Mouse (Mus musculus) cerebral cortex, adult 2 months (tissue): ENCODE results near the gene Rnaseh2c.

ENCODE experiments used
- WGBS: fragments of 180-500 bp; shearing (Covaris S2); methylation state at CpG from one replicate; pipeline ENCODE4 v1.1.7; 2018; 5-methylcytosine and 5-hydroxymethylcytosine counted together

The Rnaseh2c gene

DNA sequence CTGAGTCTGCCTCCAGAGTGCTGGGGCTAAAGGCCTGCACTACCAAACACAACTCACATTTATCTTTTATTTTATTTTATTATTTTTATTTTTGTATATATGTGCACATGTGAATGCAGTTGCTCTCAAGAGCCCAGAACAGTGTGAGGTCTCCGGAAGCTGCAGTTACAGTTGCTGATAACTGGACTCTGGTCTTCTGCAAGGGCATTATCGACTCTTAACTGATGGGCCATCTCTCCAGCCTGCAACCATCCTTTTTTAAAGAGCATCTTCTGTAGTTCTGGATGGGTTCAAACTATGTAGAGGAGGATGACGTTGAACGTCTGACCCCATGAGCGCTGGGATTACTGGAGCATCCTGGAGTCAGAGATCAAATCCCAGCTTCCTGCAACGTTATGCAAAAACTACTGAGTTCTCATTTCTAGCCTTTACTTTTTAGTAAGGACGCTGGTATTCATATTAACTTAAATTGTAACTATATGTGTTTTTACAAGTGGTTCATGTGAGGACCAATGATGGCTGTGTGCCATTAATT lies 34.4 kb downstream of the Rnaseh2c start:
- WGBS = 72% methylated on average over 7 of the region's 7 CpGs

DNA sequence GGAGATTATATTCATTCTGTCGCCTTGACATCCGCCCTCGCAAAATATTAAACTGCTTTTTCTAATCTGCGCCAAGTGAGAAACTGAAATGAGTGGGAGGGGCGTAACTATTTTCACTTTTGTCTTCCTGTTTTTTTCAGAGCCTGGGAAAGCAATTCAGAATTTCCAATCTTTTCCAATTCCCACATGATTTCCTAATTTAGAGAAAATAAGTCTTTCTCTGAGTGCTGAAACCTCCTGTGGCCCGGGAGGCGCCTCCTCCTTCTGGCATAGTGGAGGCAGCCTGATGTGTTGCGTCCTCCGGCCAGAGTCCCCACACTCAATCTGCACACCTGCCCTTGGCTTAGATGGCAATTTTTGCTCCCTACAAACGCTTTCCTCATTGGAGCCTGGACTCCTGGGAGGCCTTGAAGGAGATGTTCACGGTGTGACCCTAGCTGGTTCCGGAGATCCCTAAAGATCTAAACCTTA lies 34.9 kb downstream of the Rnaseh2c start:
- 18% methylated on average over 12 of the region's 12 CpGs for WGBS

DNA sequence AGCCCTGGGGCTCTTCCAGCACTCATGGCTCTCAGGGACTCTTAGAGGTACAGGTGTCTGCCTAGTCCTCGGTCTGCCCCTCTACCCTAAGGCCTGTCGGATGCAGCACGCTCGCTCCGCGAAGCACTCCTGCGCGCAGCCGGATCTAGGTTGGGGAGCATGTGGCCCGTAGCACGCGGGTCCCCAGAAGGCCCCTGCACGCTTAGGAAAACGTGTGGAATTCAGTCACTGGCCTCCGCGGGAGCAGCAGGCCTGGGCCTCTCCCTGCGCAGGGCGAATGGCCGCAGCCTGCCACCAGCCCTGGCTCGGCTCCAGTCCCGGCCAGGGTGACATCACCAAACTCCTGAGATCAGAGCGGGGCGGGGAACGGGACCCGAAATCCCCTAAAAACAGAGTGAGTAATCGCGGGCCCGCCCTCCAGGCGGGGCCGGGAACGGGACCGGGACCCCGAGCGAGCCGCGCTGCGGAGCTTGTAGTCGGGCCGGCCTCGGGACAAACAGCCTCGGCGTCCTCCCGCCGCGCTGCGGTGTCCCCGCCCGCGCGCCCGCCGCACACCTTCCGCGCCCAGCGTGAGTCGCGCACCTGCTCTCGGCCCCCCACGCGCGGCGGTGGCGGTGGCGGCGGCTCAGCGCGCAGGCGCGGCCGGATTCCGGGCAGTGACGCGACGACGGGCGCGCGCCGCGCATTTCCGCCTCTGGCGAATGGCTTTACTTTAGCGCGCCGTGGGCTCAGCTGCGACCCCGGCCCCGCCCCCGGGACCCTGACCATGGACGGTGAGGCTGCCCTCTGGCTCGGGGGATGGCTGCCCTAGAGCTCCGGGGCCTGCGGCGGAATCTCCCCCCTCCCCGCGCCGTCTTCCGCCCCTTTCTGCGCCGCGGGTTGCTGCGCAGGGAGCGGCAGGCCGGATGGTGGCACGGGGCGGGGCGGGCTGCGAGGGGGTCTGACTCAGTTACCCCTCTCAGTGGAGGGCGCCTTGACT lies 35.7 kb downstream of the Rnaseh2c start, which contains the start of gene Rela:
TSS of gene Rela (plus strand) at position 415 of the 979 bp plus-strand sequence.
- under 1% methylated on average over 108 of the region's 109 CpGs for WGBS

- WGBS = 87% methylated on average over 18 of the region's 18 CpGs
Observed at GRCm38 (mm10) chr19:5638416-5639005, 36.8 kb downstream of the Rnaseh2c start.

DNA sequence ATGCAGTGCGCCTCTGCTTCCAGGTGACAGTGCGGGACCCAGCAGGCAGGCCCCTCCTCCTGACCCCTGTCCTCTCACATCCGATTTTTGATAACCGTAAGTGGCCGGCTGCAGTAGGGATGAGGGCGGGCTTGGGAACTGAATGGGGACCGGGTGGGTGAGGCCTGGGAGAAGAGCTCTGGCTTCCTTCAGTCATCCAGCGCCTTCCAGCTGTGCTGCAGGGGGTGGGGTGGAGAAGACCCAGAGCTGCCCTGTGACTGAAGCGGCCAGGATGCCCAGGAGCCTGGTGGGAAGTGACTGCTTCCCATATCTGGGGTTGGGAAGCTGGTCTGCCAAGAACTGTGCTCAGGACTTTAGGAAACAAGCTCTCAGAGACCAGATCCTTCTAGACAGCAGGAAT lies 38.7 kb downstream of the Rnaseh2c start:
- 81% methylated on average over 9 of the region's 9 CpGs for whole genome bisulfite sequencing

- 91% methylated on average over 17 of the region's 17 CpGs for WGBS
Observed at GRCm38 (mm10) chr19:5641021-5641420, 39.3 kb downstream of the Rnaseh2c start.

DNA sequence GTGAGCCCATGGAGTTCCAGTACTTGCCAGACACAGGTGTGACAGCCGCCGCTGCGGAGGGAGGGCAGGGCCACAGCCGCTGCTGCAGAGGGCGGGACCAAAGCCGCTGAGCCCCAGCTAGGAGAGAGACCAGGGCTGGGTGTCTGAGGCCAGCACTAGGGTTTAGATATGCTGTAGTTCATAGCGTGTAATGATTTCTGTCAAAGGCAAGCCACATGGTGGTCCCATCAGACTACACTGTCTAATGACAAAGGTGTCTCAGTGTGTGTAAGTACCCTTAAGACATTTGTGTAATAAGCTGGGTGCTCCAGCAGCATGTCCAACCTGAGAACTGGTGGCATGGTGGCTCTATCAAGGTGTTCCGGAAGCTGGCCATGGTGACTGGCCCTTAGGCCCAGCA lies 40.0 kb downstream of the Rnaseh2c start:
- WGBS = 93% methylated on average over 8 of the region's 8 CpGs

GRCm38 (mm10) chr19:5645280-5645679 lies 43.6 kb downstream of the Rnaseh2c start:
- WGBS = 97% methylated on average over 9 of the region's 9 CpGs

GRCm38 (mm10) chr19:5646731-5647330 lies 45.2 kb downstream of the Rnaseh2c start:
- 91% methylated on average over 8 of the region's 8 CpGs for WGBS

GRCm38 (mm10) chr19:5647791-5648190 lies 46.1 kb downstream of the Rnaseh2c start:
- WGBS = 94% methylated on average over 6 of the region's 6 CpGs

DNA sequence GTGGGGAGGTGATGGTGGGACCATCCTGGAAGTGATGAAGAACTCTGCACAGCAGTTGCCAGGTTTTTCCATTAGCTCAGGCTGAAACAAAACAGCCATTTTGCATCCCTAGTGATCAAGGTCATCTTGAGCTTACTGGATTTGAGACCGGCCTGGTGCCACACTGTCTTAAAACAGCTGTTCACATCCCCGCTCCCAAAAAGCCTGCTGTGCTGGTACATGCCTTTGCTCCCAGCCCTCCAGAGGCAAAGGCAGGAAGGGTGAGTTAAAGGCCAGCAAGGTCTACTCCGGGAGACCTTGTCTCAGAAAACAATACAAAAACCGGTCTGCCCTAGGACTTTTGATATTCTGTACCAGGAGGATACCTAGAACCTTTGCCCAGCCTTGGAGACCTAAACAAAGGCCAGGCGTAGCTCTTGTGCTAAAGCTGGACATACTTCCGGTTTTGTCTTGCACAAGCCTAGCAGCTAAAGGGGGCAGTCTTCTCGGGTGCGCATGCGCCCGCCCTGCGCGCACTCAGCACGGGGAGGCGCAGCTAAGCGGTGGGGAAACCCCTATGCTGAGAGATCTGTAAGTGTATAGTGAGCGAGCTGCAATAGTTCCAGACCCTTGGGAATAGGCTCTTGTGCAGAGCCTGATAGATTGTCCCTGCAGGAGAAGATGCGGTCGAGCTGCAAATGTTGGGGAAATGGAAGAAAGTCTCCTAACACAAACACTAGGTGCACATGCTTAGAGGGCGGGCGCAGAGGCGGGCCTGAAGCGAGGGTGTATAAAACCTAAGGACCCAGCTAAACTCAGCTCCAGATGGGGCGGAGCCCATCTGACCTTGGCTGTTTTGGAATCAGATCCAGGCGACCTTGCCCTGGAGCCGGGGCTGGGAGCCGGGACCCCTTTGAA lies 47.0 kb downstream of the Rnaseh2c start:
- WGBS = 7% methylated on average over 26 of the region's 26 CpGs

- WGBS = 65% methylated on average over 6 of the region's 6 CpGs
Observed at GRCm38 (mm10) chr19:5649298-5649741, 47.6 kb downstream of the Rnaseh2c start.

DNA sequence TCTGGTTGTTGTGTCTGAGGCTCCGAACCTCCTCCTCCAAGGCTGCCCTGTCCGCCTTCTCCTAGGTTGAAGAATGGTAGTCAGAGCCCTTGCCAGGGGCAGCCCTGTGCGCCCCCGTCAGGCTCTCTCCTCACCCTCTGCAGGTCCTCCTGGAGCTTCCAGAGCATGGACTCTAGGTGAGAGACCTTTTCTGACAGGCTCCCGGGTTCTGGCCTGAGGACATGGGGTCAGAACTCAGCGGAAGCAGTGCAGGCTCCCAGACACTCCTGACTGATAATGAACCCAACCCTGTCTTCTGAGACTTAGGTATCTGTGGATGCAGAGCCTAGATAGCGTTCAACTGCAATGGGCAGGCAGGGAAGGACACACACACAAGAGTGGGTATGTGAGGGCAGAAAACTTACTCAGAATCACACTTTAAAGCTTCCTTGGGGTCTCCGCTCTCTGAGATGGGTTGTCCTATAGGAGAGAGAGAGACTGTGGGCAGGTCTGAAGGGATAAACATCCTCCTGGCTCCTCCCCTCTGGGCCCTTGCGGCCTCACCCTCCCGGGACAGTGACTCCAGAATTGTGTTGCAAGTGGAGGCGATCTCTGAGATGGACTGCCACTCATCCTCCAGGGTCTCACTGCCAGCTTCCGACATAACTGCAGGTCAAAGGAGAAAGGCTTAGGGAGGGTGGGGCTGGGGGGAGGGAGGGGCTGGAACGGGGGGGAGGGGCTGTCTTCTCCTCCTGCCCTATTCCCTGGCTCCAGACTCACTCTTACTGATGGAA lies 50.0 kb downstream of the Rnaseh2c start:
- WGBS = 71% methylated on average over 13 of the region's 13 CpGs

DNA sequence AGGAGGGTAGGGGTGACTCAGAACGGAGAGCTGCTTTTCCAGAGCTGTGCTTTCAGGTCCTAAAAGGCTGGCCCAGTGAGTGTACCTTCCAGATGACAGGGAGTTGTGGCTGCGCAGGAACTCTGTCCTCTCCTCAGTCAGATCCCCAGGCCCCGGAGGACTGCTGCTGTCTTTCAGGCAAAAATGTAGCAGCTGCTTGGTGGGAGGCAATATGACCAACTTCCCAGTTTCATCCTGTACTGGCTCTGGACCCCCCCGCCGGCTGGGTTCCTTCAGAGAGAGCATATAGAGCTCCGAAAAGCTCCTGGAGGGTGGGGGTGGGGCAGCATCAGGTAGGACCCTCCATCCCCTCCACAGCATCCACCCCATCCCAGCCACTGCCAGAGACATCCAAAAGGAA lies 50.9 kb downstream of the Rnaseh2c start:
- 58% methylated on average over 6 of the region's 6 CpGs for WGBS

DNA sequence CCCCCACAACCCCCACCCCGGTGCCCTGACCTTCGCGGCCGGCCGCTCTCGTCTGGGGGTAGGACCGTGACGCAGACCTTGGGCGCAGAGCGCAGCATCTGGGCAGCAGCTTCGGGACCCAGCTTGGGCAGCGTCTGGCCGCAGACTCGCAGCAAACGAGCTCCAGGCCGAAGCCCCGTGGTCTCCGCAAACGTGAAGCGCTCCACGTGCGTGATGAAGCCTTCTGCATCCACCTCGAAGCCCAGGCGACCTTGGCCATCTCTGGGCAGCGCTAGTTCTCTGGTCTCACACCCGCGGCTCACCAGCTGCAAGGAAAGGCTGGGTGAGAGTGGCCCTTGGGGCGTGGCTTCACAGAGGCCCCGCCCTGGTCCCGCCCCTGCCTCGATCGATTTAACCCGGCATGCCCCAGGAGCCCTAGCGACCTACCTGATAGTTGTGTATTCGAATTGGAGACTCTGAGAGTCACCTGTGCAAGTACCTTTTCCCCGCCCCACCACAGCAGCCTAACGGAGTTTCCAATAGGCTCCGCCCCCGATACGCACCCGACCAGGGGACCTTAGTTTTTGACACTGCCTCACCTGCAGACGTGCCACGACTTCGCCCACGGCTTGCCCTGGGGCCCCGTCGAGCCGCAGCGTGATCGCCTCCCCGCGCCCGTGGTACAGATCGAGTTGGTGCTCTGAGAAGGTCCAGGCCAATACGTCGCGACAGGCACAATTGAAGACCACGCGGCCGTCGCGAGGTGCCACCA lies 52.5 kb downstream of the Rnaseh2c start:
- WGBS = 21% methylated on average over 62 of the region's 62 CpGs

DNA sequence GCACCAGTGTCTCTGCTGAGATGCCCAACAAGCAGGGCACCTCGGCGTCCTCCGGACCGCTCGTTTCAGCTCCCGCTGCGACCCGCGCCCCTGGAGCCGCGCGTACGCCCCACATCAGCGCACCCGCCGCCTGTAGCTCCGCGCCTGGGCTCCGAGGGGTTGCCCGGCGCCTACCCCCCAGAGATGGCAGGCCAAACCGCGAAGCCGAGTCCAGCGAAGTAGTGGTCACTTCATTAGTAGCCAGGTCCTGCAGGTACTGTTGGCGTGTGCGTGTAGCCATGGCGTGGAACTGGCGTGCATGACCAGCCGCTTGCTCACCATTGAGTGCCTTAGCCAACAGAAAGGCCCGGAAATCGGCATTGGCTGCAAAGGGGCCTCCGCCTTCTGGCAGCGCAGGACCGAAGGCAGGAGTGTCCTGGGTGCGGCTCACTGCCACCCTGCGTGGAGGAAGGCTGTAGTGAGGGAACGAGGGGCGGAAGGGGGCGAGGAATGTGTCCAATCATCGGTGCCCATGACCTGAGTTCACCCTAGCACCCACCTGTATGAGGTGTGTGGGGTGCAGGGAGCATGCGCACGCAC lies 53.1 kb downstream of the Rnaseh2c start:
- 35% methylated on average over 43 of the region's 43 CpGs for WGBS
